Mouse (Mus musculus) brain, embryonic 18.5 days (tissue): ENCODE data around the gene Igdcc3.

Experiments
- DNase-seq: peaks from one replicate; pipeline ENCODE4 v3.0.0-alpha.2; 2012; ENCODE audit warnings: low read depth, low spot score

Igdcc3 gene

GRCm38 (mm10) chr9:65175939-65176871, 35.2 kb downstream of the Igdcc3 start:
- no peak for DNase-seq

GRCm38 (mm10) chr9:65177497-65177896, 36.5 kb downstream of the Igdcc3 start:
- DNase-seq: no peak

GRCm38 (mm10) chr9:65177912-65178311, 36.9 kb downstream of the Igdcc3 start:
- no peak for DNase-seq

DNA sequence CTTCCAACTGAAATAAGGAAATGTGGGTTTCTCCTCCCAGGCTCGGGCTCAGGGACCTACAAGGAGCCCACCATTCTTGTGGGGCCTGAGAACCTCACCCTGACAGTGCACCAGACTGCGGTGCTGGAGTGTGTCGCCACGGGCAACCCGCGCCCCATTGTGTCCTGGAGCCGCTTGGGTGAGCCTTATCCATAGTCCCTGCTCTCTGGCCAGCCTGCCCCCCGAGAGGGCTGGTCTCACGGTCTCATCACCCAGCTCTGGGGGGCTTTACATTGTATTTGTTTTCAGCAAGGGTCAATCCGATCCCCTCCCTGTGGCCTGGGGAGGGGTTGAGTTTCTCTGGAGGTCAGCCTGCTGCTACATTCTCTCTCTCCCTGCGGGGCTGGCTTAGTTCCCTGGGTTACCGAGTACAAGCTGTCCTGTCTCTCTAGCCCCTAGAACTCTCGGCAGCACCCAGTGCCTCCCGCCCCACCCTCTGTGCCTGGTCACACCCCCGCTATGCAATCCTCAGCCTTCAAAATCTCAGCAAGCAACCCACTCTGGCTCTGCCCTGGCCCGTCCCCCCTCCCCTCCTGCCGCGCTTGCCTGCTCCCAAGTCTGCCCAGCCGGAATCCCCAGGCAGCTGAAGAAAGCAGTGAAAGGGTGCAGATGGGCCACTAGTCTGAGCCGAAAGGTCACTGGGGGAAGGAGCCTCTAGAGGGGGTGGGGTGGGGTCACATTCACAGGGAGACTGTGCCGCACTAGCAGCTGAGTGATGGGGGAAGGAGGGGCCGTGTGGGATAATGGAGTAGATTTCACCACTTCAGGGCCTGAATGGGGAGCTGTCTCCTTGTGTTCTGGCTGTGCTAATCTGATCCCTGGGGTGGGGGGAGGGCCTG, 37.6 kb downstream of the Igdcc3 start:
- DNase-seq: no peak

DNA sequence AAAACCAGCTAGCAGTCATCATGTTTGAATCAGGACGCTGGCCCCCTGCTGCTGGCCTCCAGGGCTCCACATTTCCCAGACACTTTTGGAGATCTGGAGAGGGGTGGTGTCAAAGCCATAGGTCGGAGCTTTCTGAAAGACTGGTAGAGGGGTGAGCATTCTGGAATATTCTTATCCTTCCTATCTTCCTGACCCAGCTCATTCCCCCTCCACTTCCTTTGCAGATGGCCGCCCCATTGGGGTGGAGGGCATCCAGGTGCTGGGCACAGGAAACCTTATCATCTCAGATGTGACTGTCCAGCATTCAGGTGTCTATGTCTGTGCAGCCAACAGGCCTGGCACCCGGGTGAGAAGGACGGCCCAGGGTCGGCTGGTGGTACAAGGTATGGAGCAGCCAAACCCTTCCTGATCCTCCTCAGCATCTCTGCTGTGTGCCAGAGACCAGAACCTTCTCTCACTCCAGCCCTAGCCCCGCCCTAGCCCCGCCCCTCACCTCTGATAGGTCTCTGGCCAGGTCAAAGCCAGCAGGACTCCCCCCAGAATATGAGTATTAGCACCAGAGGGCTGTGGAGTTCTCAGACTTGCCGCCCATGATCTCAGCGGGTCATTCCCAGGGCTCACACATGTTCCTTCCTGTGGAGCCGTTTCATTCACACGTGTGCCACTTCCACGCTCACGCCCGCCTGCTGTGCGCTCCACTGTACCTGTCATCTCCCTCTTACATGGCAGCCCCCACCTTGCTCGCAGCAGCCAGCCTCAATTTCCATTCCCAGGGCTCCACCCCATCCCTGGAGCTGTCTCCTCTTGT, 39.0 kb downstream of the Igdcc3 start:
- DNase-seq: no peak

DNA sequence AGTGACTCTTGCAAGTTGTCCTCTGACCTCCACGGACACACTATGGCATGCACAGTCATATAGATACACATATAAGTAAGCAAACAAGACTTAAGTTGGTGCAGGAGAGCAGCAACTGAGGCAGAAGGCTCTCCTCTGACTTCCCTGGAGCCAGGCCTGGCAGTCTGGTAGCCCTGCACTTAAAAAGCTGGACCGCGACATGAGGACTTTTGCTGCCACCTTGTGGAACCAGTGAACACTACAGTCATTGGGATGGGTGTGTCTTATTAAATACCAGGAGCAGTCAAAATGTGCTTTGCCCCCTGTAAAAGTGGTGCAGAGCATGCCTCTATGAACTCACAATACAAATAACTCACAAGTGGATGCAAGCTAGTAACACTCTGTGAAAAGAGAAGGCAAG, 47.6 kb downstream of the Igdcc3 start:
- DNase-seq: peak; percentile 82

DNA sequence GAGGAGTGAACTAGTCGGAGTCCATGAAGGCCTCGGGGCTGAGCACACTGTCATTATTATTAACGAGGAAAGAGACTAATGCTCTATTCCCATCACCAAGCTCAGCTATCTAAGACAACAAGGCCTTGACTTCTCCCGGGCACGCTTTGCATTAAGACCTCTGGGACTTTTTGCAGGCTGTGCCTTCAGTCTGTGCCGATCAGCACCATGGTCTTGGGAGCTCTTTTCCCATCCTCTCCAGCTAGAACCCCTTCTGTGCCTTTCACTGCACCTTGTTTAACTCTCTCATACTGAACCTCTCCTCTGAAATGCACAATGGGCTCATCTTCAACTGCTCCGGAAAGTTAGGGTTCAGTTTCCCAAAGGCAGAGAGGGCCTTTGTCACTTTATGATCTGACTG, 49.3 kb downstream of the Igdcc3 start:
- no peak for DNase-seq

- no peak for DNase-seq
Observed at GRCm38 (mm10) chr9:65191389-65191754, 50.4 kb downstream of the Igdcc3 start.

- no peak for DNase-seq
Observed at GRCm38 (mm10) chr9:65191755-65192469, 50.9 kb downstream of the Igdcc3 start.

- no peak for DNase-seq
Observed at GRCm38 (mm10) chr9:65193214-65193613, 52.2 kb downstream of the Igdcc3 start.

- DNase-seq: no peak
Observed at GRCm38 (mm10) chr9:65195053-65195452, 54.1 kb downstream of the Igdcc3 start, which contains the start of gene Parp16. TSS of gene Parp16 (plus strand) at chr9:65195353.

DNA sequence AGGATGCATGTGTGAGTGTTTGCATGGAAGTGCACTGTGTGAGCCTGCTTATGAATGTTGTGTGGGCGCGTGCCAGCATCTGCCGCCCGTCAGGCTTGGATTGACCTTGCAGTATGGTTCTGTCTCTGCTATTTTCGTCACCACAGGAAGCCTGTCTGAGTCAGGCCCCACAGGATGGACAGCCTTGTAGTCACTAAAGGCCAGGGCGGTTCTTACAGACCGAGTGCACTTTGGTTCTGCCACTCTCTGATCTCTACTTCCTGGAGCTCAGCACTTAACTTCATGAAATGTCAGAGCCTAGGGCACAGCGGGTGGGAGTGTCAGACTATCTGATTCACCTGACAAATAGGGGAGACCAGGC, 54.6 kb downstream of the Igdcc3 start:
- no peak for DNase-seq

DNA sequence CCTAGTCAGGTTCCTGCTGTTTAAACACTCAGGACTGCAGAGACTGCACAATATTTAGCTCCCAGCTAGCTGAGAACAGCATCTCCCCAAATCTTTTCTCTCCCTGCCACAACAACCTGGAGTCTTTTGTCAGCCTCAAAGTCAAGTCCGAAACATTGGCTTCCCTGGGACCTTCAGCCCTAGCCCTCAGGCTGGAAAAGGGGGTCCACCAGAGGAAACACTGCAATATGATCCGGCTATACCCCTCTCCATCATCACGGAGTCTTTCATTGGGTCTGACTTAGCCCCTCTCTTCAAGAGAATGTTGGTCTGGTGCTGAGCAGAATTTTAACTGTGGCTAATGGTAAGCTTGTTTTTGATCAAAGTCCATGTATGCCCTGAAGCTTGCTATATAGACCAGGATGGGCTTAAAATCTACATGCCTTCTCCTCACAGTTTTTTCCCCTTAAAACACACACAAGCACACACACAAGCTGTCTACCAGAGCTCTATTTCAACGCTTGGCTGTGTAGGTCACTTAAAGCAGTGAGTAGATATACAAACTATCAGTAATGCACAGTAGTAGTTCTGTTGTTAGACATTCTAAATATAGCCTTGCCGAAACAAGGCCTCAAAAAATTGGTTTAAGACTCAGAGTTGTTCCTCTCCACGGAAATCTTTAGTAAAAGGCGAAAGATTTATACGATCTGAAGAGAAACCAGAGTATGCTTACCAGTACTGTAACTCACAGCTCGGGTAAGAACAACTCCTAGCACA, 55.2 kb downstream of the Igdcc3 start:
- peak; percentile 67 for DNase-seq

DNA sequence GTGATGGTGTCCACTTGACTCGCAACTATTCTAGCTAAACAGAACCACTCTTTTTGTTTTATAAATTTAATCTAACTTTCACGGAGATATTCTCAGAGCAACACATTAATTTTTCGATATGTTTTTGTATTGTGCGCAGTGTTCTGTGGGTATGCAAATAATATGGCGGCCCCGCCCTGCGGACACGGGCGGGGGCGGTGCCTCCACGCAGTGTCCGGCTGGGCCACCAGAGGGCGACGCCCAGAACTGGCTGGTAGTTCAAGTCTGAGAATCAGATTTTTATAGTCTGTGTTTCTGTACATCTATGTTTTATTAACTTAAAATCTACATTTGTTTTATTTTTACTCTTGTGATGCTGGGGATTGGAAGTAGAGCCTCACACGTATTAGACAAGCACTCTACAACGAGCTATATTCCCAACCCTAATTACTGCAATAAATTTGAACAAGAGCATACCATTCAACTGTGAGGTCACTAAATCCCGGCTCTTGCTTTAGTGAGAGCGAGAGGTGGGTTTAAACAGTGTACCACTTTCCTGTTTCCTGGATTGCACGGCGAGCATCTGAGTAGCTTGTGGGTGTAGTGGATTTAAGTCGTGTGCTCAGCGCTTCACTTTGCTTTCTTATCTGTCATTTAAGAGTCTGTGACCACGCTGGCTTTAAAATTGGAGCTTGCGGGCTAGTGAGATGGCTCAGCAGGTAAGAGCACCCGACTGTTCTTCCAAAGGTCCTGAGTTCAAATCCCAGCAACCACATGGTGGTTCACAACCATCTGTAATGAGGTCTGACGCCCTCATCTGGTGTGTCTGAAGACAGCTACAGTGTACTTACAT, 56.0 kb downstream of the Igdcc3 start:
- DNase-seq: peak; percentile 60

- DNase-seq: no peak
Observed at GRCm38 (mm10) chr9:65197826-65198225, 56.8 kb downstream of the Igdcc3 start.

- DNase-seq: no peak
Observed at GRCm38 (mm10) chr9:65199723-65200122, 58.7 kb downstream of the Igdcc3 start.

DNA sequence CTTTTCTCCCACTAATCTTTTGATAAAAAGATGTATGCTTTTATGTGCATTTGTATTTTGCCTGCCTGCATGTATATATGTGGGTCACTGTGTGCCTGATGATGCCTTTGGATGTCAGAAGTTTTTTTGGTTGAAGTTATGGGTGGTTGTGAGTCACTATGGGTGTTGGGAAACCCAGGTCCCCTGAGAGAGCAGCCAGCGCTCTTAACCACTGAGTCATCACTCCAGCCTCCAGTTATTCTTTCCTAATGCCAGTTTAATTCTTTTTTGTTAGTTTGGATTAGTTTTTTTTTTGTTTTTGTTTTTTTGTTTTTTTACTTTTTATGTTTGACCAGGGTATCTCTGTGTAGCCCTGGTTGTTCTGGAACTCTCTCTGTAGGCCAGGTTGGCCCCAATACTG, 59.6 kb downstream of the Igdcc3 start:
- DNase-seq: no peak

DNA sequence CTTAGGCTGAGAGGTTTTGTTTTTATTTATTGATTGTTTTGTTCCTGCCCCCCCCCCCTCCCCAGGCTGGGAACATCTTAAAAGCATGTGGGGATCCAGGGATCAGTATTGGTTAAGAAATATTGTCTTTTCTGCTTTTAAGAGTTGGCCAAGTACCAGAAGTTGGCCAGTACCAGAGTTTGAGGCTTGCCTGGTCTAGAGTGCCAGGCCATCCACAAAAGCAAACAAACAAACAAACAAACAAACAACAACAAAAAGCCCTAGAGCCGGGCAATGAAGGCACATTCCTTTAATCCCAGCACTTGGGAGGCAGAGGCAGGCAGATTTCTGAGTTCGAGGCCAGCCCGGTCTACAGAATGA, 60.0 kb downstream of the Igdcc3 start:
- DNase-seq: no peak

DNA sequence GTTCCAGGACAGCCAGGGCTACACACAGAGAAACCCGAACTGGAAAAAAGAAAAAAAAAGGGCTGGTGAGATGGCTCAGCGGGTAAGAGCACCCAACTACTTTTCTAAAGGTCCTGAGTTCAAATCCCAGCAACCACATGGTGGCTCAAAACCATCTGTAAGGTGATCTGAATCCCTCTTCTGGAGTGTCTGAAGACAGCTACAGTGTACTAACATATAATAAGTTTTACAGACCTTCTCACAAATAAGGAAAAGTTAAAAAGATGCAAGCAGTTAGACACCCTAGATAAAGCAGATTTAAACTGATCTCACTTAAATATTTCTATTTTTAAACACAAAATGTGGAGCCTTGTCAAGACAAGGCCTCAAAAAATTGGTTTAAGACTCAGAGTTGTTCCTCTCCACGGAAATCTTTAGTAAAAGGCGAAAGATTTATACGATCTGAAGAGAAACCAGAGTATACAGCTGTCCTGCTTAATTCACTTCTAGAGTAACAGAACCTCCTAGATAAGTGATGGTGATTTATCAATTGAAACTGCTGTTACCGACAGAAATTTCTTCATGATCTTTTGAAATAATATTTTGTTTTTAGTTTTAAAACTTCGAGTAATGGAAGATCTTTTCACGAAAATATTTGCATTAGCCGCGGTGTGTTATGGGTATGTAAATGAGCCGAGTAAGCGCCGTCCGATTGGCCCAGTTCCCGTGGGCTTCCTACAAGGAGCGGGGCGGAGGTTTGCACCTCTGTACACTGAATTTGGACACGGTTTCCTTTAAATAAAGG, 60.6 kb downstream of the Igdcc3 start:
- peak; percentile 85 for DNase-seq
